Mouse (Mus musculus) testis, adult 2 months (tissue): ENCODE data around the gene Nxph3.

Experiments used
- CTCF ChIP-seq: fragments of 200-500 bp; IDR thresholded peaks from 2 replicates; pipeline ENCODE4 v1.5.1; 2012; ENCODE audit warnings: low read depth, mild to moderate bottlenecking, inconsistent platforms, low read length, moderate library complexity; ENCODE audit not compliant: control insufficient read depth, insufficient read depth, insufficient replicate concordance
- POLR2A ChIP-seq: fragments of 200-500 bp; IDR thresholded peaks from 2 replicates; pipeline ENCODE4 v1.6.1; 2012; ENCODE audit warnings: low read depth, mild to moderate bottlenecking, inconsistent platforms, low read length, moderate library complexity; ENCODE audit not compliant: control insufficient read depth

DNA sequence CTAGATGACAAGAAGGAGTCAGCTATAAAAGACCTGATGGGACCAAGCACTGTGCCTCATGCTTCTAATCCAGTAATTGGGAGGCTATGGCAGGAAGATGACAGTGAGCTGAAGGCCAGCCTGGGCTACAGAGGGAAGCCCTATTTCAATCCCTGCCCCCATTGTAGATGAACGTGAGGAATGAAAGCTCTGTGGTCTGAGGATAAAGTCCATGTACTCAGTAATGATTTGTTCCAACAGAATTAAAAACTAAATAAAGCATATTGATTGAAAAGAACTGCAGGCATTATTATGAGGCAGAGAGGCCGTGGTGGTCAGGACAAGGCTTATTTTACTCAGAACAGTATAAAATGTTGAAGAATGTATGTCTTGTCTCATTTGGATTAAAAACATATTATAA lies 53.5 kb downstream of the Nxph3 start:
- TF ChIP-seq CTCF (no peak), POLR2A (no peak)
